Mouse (Mus musculus) intestine, embryonic 14.5 days (tissue): ENCODE measurements at regions not wholly inside any gene's neighbourhood (a gene's known extent, or its start where the extent isn't known, plus 50 kb on each side); places are given as distances from the start of the nearest gene placed in this dataset.

Source experiments
- ATAC-seq: fragments of 200-750 bp; cut with Nextera tagmentation; replicated peaks from 2 replicates; pipeline ENCODE4 v1.8.0; 2017; ENCODE audit warnings: low read depth, moderate number of reproducible peaks, moderate TSS enrichment, moderate library complexity; ENCODE audit not compliant: low FRiP score, low TSS enrichment
- DNase-seq: peaks from one replicate; pipeline ENCODE4 v3.0.0-alpha.2; 2018; ENCODE audit warnings: low spot score
- H3K27ac ChIP-seq: fragments of 300-500 bp; sonication (generic); 2 replicates; pipeline ENCODE4 v1.5.1; 2014; ENCODE audit warnings: low read depth, mild to moderate bottlenecking, control low read depth
- H3K27me3 ChIP-seq: fragments of 300-500 bp; sonication (generic); replicated peaks from 2 replicates; pipeline ENCODE4 v1.6.1; 2014; ENCODE audit warnings: low read length, control low read depth; ENCODE audit not compliant: control insufficient read depth, insufficient read depth
- H3K36me3 ChIP-seq: fragments of 300-500 bp; sonication (generic); 2 replicates; pipeline ENCODE4 v1.6.1; 2014; ENCODE audit warnings: low read length, control low read depth; ENCODE audit not compliant: control insufficient read depth, insufficient read depth
- H3K4me1 ChIP-seq: fragments of 300-500 bp; sonication (generic); replicated peaks from 2 replicates; pipeline ENCODE4 v1.6.1; 2014; ENCODE audit warnings: low read length, control low read depth, mixed read lengths; ENCODE audit not compliant: control insufficient read depth, insufficient read depth
- H3K4me2 ChIP-seq: fragments of 300-500 bp; sonication (generic); 2 replicates; pipeline ENCODE4 v1.6.1; 2014; ENCODE audit warnings: low read length
- H3K4me3 ChIP-seq: fragments of 300-500 bp; sonication (generic); 2 replicates; pipeline ENCODE4 v1.5.1; 2014; ENCODE audit warnings: low read depth, low read length, control low read depth, mixed read lengths
- H3K9ac ChIP-seq: fragments of 300-500 bp; sonication (generic); 2 replicates; pipeline ENCODE4 v1.6.1; 2014; ENCODE audit warnings: mild to moderate bottlenecking, low read length
- H3K9me3 ChIP-seq: fragments of 300-500 bp; sonication (generic); 2 replicates; pipeline ENCODE4 v1.6.1; 2016; ENCODE audit warnings: low read length, control low read depth; ENCODE audit not compliant: control insufficient read depth
- WGBS: fragments of 180-500 bp; shearing (Covaris S2); extraction: QIAGEN DNeasy Blood & Tissue Kit; methylation state at CpG from one replicate; pipeline ENCODE4 v1.1.7; 2014; 5-methylcytosine and 5-hydroxymethylcytosine counted together

DNA sequence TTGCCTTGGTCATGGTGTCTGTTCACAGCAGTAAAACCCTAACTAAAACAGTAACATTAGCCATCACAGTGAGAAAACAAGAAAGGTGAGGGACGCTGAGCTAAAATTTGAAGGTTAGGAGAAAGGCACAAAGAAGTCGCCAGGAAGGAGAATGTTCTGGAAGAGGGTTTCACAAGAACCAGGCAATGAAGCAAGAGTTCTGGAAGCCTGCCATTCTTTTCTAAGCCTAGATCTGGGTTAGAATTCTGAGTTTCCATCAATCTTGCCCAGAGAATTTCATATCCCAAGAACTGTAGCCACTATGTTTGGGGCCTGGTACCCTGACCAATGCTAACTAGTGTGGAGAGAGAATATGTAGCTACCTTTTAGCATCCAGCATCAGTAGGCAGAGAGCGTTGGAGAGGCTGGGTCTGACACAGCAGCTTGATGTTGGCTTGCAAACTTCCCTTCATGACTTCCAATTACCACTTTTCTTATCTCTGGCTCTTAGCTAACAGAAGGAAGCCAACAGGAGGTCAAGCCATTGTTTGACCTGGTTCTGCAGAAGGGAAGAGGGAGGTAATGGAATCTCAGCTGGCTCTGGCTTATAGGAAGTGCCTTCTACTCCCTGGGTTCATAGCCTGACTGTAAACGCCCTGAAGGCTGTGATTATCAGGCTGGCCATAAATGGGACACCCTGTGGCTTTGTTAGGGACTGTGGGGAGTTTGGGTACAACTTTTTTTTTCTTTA is 79.3 kb upstream of the Lifr start:
- Histone ChIP-seq H3K4me1 (peaks cover 12% of the 10 kb centered on the region; the same call in 1 of the 2 replicates), H3K9ac (no peak overlapping the region), H3K36me3 (no peaks in the 10 kb centered on the region), H3K27me3 (no peaks in the 10 kb centered on the region), H3K4me2 (no peak overlapping the region), H3K9me3 (no peaks in the 10 kb centered on the region), H3K4me3 (no peak overlapping the region), H3K27ac (no peak overlapping the region)
- ATAC-seq (no peak), DNase-seq (no peak)
- 73% methylated on average over 4 of the region's 4 CpGs for WGBS

DNA sequence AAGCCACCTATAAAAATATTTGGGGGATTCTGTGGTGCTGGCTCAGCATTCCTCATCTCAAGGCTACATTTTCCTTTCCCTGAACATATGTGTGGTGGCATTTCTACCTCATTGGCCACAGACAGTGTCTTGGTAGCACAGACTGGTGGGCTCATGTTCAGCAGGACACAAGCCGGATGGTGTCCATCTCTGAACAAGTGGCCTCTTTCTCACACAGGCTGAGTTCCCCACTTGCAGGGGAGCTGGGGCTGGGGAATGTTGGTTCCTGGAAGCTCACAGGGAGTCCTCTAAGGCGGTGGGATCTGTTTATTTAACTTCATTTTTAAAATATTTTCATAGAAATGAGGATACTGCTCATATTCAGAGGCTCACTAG is 78.7 kb upstream of the Lifr start:
- Histone ChIP-seq H3K4me2 (no peak overlapping the region), H3K9me3 (no peaks in the 10 kb centered on the region), H3K36me3 (no peaks in the 10 kb centered on the region), H3K9ac (no peak overlapping the region), H3K4me1 (peaks cover 15% of the 10 kb centered on the region; the same call in 1 of the 2 replicates), H3K4me3 (no peak overlapping the region), H3K27ac (no peak overlapping the region), H3K27me3 (no peaks in the 10 kb centered on the region)
- DNase-seq, result no peak
- 53% methylated on average over 2 of the region's 2 CpGs for WGBS
- ATAC-seq, result no peak

DNA sequence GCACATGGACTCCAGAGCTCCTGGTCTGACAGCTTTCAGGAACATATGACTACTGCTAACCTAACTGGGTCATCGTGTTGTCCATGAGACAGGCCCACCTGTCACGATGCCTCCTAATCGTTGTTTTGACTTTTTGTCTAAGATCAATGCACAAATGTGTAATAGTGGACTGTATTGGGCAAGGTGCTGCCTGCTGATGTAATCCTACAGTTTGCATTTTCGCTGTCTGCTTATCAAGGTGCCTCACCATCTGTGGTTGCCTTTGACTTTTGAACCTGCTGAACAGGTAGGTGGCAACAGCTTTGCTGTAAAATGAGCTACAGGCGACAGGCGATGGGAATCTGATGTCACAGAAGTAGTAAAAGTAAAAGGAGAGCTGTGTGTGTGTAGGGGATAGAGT is 78.0 kb upstream of the Lifr start:
- Histone ChIP-seq H3K36me3 (no peaks in the 10 kb centered on the region), H3K9ac (no peak overlapping the region), H3K27me3 (no peaks in the 10 kb centered on the region), H3K4me2 (no peak overlapping the region), H3K9me3 (no peaks in the 10 kb centered on the region), H3K4me1 (peaks cover 15% of the 10 kb centered on the region; the same call in 1 of the 2 replicates), H3K4me3 (no peak overlapping the region), H3K27ac (no peak overlapping the region)
- DNase-seq (no peak), ATAC-seq (no peak)
- 83% methylated on average over 6 of the region's 6 CpGs for WGBS

DNA sequence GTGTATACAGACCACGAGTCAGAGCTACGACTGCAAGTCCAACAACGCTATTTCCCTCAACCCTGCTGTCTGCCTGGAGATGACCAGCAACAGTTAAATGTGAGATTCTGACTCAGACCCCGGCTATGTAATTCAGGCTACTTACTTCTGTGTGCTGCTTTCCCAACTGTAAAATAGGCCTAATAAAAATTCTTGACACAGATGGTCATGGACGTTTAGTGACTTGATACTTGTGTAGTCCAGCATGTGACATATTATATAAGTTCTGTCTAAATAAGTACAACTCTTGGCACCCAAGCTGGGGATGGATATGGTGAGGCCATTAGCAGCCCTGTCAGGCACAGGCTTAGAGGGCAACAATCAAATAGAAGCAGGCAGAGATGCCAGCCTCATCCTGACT is 77.4 kb upstream of the Lifr start:
- Histone ChIP-seq H3K36me3 (no peaks in the 10 kb centered on the region), H3K9ac (no peak overlapping the region), H3K27me3 (no peaks in the 10 kb centered on the region), H3K4me3 (no peak overlapping the region), H3K27ac (no peak overlapping the region), H3K4me1 (peaks cover 15% of the 10 kb centered on the region; the same call in 1 of the 2 replicates), H3K9me3 (no peaks in the 10 kb centered on the region), H3K4me2 (no peak overlapping the region)
- no peak for DNase-seq
- 58% methylated on average over 5 of the region's 5 CpGs for WGBS
- ATAC-seq, result no peak

DNA sequence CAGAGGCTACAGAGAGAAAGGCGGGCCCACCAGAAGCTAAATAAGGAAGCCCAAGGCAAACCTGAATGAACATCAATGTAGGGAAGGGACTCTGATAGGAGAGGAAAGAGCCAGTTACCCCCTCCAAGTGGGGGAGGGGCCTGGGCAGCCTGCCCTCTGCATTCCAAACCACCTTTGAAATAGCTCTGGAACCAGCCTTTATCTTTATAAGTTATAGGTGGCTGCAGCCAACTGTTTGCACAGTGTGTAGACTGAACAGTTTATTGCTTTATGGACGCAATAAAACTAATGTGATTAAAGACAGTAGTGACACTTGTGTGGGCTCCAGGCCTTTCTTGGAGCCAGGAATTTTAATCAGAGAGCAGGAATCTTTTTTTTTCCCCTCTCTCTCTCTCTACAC is 75.4 kb upstream of the Lifr start:
- 37% methylated on average over 2 of the region's 2 CpGs for WGBS
- no peak overlapping the region for H3K27ac ChIP-seq
- no peaks in the 10 kb centered on the region for H3K9me3 ChIP-seq
- H3K4me1 ChIP-seq, result peaks cover 15% of the 10 kb centered on the region; the same call in 1 of the 2 replicates
- no peaks in the 10 kb centered on the region for H3K27me3 ChIP-seq
- no peaks in the 10 kb centered on the region for H3K36me3 ChIP-seq
- DNase-seq (peak; percentile 82), ATAC-seq (peak; percentile 97)
- H3K9ac ChIP-seq, result no peak overlapping the region
- no peak overlapping the region for H3K4me2 ChIP-seq
- H3K4me3 ChIP-seq, result no peak overlapping the region

DNA sequence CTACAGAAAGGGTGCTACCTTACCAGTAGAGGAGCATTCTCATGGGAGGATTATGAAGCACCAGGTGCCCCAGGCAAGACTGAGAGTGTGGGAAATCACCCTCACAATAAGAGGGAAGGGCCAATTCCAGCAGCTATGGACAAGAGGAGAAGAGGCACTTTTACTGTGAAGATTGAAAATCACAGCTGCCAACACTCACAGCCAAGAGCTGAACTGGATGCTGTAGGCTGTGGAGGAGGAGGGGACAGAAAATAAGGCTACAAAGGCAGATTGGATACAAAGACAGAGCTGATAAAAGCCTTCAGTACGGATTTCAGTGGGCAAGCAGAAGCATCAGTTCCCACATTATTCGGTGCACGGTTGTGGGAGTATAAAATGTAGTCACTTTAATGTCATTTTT is 74.4 kb upstream of the Lifr start:
- no peaks in the 10 kb centered on the region for H3K9me3 ChIP-seq
- H3K9ac ChIP-seq, result no peak overlapping the region
- no peak for DNase-seq
- no peaks in the 10 kb centered on the region for H3K36me3 ChIP-seq
- H3K4me1 ChIP-seq, result peaks cover 15% of the 10 kb centered on the region; the same call in 1 of the 2 replicates
- ATAC-seq, result no peak
- no peak overlapping the region for H3K4me3 ChIP-seq
- H3K27ac ChIP-seq, result no peak overlapping the region
- no peaks in the 10 kb centered on the region for H3K27me3 ChIP-seq
- WGBS, result 50% methylated on average over 3 of the region's 3 CpGs
- H3K4me2 ChIP-seq, result no peak overlapping the region

DNA sequence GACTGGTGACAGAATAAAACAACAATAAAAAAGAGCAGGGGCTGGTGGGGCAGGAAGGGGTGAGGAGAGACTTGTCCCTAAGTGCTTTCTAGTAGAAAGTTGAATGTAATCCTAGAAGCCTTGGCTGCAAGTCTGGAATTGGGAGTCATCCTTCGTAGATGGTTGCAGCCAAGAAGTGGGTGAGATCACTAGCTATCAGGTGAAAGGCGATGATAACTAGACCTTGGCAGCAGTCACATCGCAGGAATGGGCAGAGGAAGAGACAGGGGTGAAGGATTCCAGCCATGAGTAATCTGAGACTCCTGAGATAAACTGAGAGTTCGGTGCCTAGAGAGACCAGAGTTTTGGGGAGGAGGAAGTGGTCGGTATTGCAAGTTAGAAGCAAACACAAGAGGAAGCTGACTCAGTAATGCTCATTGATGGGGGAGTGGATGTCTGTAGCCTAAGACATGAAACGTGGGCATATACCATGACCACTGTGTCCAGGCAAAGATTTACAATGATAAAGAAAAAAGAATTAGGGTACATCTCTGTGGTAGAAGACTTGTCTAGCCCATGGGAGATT is 73.1 kb upstream of the Lifr start:
- Histone ChIP-seq H3K9ac (no peak overlapping the region), H3K36me3 (no peaks in the 10 kb centered on the region), H3K4me3 (no peak overlapping the region), H3K4me1 (peaks cover 15% of the 10 kb centered on the region; the same call in 1 of the 2 replicates), H3K4me2 (no peak overlapping the region), H3K9me3 (no peaks in the 10 kb centered on the region), H3K27me3 (no peaks in the 10 kb centered on the region), H3K27ac (no peak overlapping the region)
- 38% methylated on average over 6 of the region's 6 CpGs for WGBS
- ATAC-seq (no peak), DNase-seq (no peak)

DNA sequence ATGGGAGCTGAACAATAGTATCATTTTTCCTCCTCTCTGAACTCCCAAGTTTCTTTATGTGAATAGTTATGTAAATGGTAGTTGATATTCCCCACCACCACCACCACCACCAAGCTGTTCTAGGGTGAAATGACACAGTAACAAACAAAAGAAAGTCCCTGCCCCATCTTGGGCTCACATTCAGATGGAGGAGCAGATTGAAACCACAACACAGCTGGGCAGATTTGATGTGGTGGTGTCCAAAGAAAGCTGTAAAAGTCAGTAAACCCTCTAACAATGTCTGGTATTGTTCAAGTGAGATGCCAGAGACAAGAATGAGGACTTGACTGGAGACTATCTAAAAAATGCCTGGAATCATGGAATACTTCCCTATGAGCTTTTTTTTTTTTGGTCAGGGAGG is 67.8 kb upstream of the Lifr start:
- no peak for DNase-seq
- no peak overlapping the region for H3K27ac ChIP-seq
- H3K4me1 ChIP-seq, result no peaks in the 10 kb centered on the region
- H3K4me3 ChIP-seq, result no peak overlapping the region
- H3K9ac ChIP-seq, result no peak overlapping the region
- H3K4me2 ChIP-seq, result no peak overlapping the region
- ATAC-seq, result no peak
- H3K9me3 ChIP-seq, result peaks cover 6% of the 10 kb centered on the region
- H3K36me3 ChIP-seq, result no peaks in the 10 kb centered on the region
- H3K27me3 ChIP-seq, result no peaks in the 10 kb centered on the region

DNA sequence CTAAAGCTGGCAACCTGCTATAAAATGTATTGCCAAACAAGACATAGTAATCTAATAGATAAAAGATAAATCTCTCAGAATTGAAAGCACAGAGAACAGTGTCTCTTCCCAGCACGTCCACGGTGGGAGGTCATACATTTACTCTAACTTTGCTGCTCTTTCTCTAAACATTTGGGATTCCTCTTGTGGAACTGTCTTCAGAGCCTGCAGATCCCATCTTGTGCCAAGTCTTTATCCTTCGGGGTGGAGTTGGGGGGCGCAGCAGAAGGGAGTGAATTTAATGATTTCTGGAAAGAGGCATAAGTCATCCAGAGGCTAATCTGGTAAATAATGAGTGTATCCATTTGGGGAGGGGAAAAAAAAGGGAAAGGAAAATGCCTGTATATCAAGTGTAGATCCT is 65.2 kb upstream of the Lifr start:
- WGBS, result 33% methylated on average over 4 of the region's 4 CpGs
- ATAC-seq (no peak), DNase-seq (no peak)
- no peak overlapping the region for H3K9ac ChIP-seq
- H3K4me3 ChIP-seq, result no peak overlapping the region
- no peak overlapping the region for H3K27ac ChIP-seq
- no peak overlapping the region for H3K4me2 ChIP-seq
- no peaks in the 10 kb centered on the region for H3K4me1 ChIP-seq
- H3K36me3 ChIP-seq, result no peaks in the 10 kb centered on the region
- H3K9me3 ChIP-seq, result peaks cover 6% of the 10 kb centered on the region
- H3K27me3 ChIP-seq, result no peaks in the 10 kb centered on the region
